Mouse (Mus musculus) retina, postnatal 7 days (tissue): Measurements from ENCODE around the gene A730049H05Rik.

Source experiments
- DNase-seq: peaks from one replicate; pipeline ENCODE4 v3.0.0-alpha.2; 2012; ENCODE audit warnings: low read depth, low spot score

Gene A730049H05Rik

GRCm38 (mm10) chr6:92827360-92827759, 11.1 kb downstream of the A730049H05Rik start:
- no peak for DNase-seq

GRCm38 (mm10) chr6:92829148-92829547, 12.9 kb downstream of the A730049H05Rik start:
- DNase-seq: no peak

GRCm38 (mm10) chr6:92831106-92831505, 14.8 kb downstream of the A730049H05Rik start:
- DNase-seq: no peak

GRCm38 (mm10) chr6:92842000-92842399, 25.7 kb downstream of the A730049H05Rik start:
- no peak for DNase-seq

- no peak for DNase-seq
Measured at GRCm38 (mm10) chr6:92843474-92843873, 27.2 kb downstream of the A730049H05Rik start.

- DNase-seq: no peak
Measured at GRCm38 (mm10) chr6:92845898-92846297, 29.6 kb downstream of the A730049H05Rik start.

GRCm38 (mm10) chr6:92846614-92847013, 30.3 kb downstream of the A730049H05Rik start:
- no peak for DNase-seq

- no peak for DNase-seq
Measured at GRCm38 (mm10) chr6:92849208-92849607, 32.9 kb downstream of the A730049H05Rik start.

- no peak for DNase-seq
Measured at GRCm38 (mm10) chr6:92850250-92850649, 34.0 kb downstream of the A730049H05Rik start.

GRCm38 (mm10) chr6:92854873-92855272, 38.6 kb downstream of the A730049H05Rik start:
- DNase-seq: no peak

GRCm38 (mm10) chr6:92857761-92858160, 41.5 kb downstream of the A730049H05Rik start:
- no peak for DNase-seq

- no peak for DNase-seq
Measured at GRCm38 (mm10) chr6:92858721-92859510, 42.6 kb downstream of the A730049H05Rik start.

- no peak for DNase-seq
Measured at GRCm38 (mm10) chr6:92860285-92860912, 44.1 kb downstream of the A730049H05Rik start.

- no peak for DNase-seq
Measured at GRCm38 (mm10) chr6:92862599-92862998, 46.3 kb downstream of the A730049H05Rik start.

- no peak for DNase-seq
Measured at GRCm38 (mm10) chr6:92869089-92869581, 52.9 kb downstream of the A730049H05Rik start, which contains the start of gene Gm15737. TSS of gene Gm15737 (plus strand) at chr6:92869357.

- no peak for DNase-seq
Measured at GRCm38 (mm10) chr6:92869582-92870219, 53.4 kb downstream of the A730049H05Rik start.

- DNase-seq: no peak
Measured at GRCm38 (mm10) chr6:92871813-92872212, 55.5 kb downstream of the A730049H05Rik start.

- DNase-seq: no peak
Measured at GRCm38 (mm10) chr6:92872766-92873165, 56.5 kb downstream of the A730049H05Rik start.

GRCm38 (mm10) chr6:92874854-92875253, 58.6 kb downstream of the A730049H05Rik start:
- DNase-seq: no peak

- DNase-seq: no peak
Measured at GRCm38 (mm10) chr6:92875340-92875739, 59.1 kb downstream of the A730049H05Rik start.

- no peak for DNase-seq
Measured at GRCm38 (mm10) chr6:92876121-92876520, 59.8 kb downstream of the A730049H05Rik start.

- no peak for DNase-seq
Measured at GRCm38 (mm10) chr6:92877236-92877635, 61.0 kb downstream of the A730049H05Rik start.
